Mouse (Mus musculus) heart, adult 2 months (tissue): ENCODE data around the gene Fbxo6. TPM values are rescaled to one million over a fixed set of nuclear protein-coding genes. Genes with fewer than 3 reads are reported as not detected.

Experiments
- DNase-seq, 2 experiments: peaks; one replicate each; pipeline ENCODE4 v3.0.0; 2021
- H3K27ac ChIP-seq: fragments of 200-600 bp; 2 replicates; pipeline ENCODE4 v1.8.1; 2022
- H3K27me3 ChIP-seq: fragments of 200-500 bp; 2 replicates; pipeline ENCODE4 v1.6.1; 2012; ENCODE audit warnings: mild to moderate bottlenecking, low read length, inconsistent platforms, mixed read lengths; ENCODE audit not compliant: control insufficient read depth, insufficient read depth
- H3K36me3 ChIP-seq: fragments of 200-500 bp; 2 replicates; pipeline ENCODE4 v1.6.1; 2012; ENCODE audit warnings: low read length, inconsistent platforms; ENCODE audit not compliant: control insufficient read depth, insufficient read depth
- H3K4me1 ChIP-seq: fragments of 200-500 bp; 2 replicates; pipeline ENCODE4 v1.6.1; 2011; ENCODE audit warnings: low read length; ENCODE audit not compliant: control insufficient read depth, insufficient read depth
- H3K4me3 ChIP-seq: fragments of 200-600 bp; 2 replicates; pipeline ENCODE4 v1.8.1; 2022
- H3K79me2 ChIP-seq: fragments of 200-500 bp; replicated peaks from 2 replicates; pipeline ENCODE4 v1.6.1; 2012; ENCODE audit warnings: mild to moderate bottlenecking, inconsistent platforms, low read length, moderate library complexity, mixed read lengths; ENCODE audit not compliant: control insufficient read depth, insufficient read depth
- H3K9ac ChIP-seq: fragments of 200-500 bp; 2 replicates; pipeline ENCODE4 v1.6.1; 2012; ENCODE audit warnings: low read depth, mild to moderate bottlenecking, control low read depth, inconsistent platforms, low read length, mixed read lengths
- CTCF ChIP-seq: fragments of 200-600 bp; IDR thresholded peaks from 2 replicates; pipeline ENCODE4 v1.8.1; 2022; ENCODE audit warnings: antibody characterized with exemption, mild to moderate bottlenecking, moderate library complexity
- EP300 ChIP-seq: fragments of 200-500 bp; IDR thresholded peaks from 2 replicates; pipeline ENCODE4 v1.6.1; 2011; ENCODE audit warnings: low read depth, low read length, control low read depth; ENCODE audit not compliant: insufficient read depth
- WGBS: fragments of 180-500 bp; shearing (Covaris S2); methylation state at CpG from one replicate; pipeline ENCODE4 v1.1.7; 2018; 5-methylcytosine and 5-hydroxymethylcytosine counted together
- intact Hi-C: fragments of 180-260 bp; cut with DNase I; formaldehyde crosslinking; loops from one replicate; pipeline ENCODE4 v1.15.1; 2025
- microRNA-seq, 2 experiments: library from miRNA; unstranded; fragments of <30 nt; microRNA quantifications; one replicate each; pipeline ENCODE4 v1.2.0; 2021
- polyA plus RNA-seq: library from polyadenylated mRNA; depleted of rRNA; stranded (reverse); fragments of >200 nt; gene quantifications from 2 replicates; pipeline ENCODE4 v1.2.3, GENCODE M21; 2012; rRNA removed
- total RNA-seq, 2 experiments: library from RNA; stranded (reverse); gene quantifications; 2 replicates each; pipeline ENCODE4 v1.2.3; 2021

Gene Fbxo6
- total and polyA plus RNA-seq, 3 experiments, result 36.0 to 68.6 (median 39.3) TPM

DNA sequence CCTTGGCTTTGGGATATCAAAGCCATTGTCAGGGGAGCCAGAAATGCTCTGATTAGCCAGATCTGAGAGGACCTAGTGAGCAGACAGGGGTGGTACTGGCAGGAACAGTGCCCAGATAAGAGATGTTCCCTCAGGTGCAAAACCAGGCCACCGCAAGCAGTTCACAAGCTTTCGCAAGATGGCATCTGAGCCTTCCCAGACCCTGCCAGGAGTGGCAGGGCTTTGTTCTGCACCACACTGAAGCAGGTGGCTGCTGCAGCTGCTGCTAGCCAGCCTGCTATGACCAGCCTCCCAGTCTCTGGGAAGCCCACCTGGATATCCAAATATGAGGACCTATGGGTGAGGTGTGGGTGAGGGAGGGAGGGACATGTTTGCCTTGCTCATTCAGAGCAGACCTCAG is 54.0 kb downstream of the Fbxo6 start:
- Histone ChIP-seq H3K27ac (no peak overlapping the region), H3K4me1 (no peaks in the 10 kb centered on the region), H3K4me3 (no peak overlapping the region), H3K9ac (no peak overlapping the region), H3K36me3 (no peaks in the 10 kb centered on the region), H3K27me3 (no peaks in the 10 kb centered on the region), H3K79me2 (no peaks in the 10 kb centered on the region)
- intact Hi-C loops, result no loop called here
- no peak for TF ChIP-seq CTCF
- no peak for TF ChIP-seq EP300
- no peak for DNase-seq
- 100% methylated on average over 2 of the region's 2 CpGs for WGBS

Small RNA genes within 50 kb of the gene (microRNA-seq; reads per million reads assigned to microRNA genes)
- gene Mir7022, result 0 reads per million in 2 experiments

Other genes with a start within 250 kb of the Fbxo6 start
- gene Mfn2, start 247.4 kb downstream of the Fbxo6 start, total RNA-seq, result 100 to 1,000 TPM; 626 to 697 TPM
- gene Mfn2, start 247.4 kb downstream of the Fbxo6 start, polyA plus RNA-seq, result 395 and 619 TPM in 2 replicates
- 10 to 100 TPM; 62.4 to 65.8 TPM for gene Plod1, start 215.4 kb downstream of the Fbxo6 start, total RNA-seq
- gene Plod1, start 215.4 kb downstream of the Fbxo6 start, polyA plus RNA-seq, result 88.6 and 123 TPM in 2 replicates
- 10 to 100 TPM; 38.9 to 41.9 TPM for gene 2510039O18Rik, start 211.2 kb downstream of the Fbxo6 start, total RNA-seq
- gene 2510039O18Rik, start 211.2 kb downstream of the Fbxo6 start, polyA plus RNA-seq, result 41.2 and 42.3 TPM in 2 replicates
- gene Nppb, start 166.4 kb downstream of the Fbxo6 start, total RNA-seq, result 100 to 1,000 TPM; 117 to 262 TPM
- 204 and 212 TPM in 2 replicates for gene Nppb, start 166.4 kb downstream of the Fbxo6 start, polyA plus RNA-seq
- 1,000 to 10,000 TPM; 1,237 to 1,820 TPM for gene Nppa, start 151.4 kb downstream of the Fbxo6 start, total RNA-seq
- gene Nppa, start 151.4 kb downstream of the Fbxo6 start, polyA plus RNA-seq, result 4,085 and 4,474 TPM in 2 replicates
- 1 to 10 TPM; 7.5 to 8.1 TPM for gene Clcn6, start 113.3 kb downstream of the Fbxo6 start, total RNA-seq
- gene Clcn6, start 113.3 kb downstream of the Fbxo6 start, polyA plus RNA-seq, result 8.9 and 9.0 TPM in 2 replicates
- 10 to 100 TPM in 1 of 2 experiments, 1 to 10 TPM in 1; 8.2 to 11.0 TPM for gene Mthfr, start 113.1 kb downstream of the Fbxo6 start, total RNA-seq
- 15.7 and 17.3 TPM in 2 replicates for gene Mthfr, start 113.1 kb downstream of the Fbxo6 start, polyA plus RNA-seq
- gene Agtrap, start 64.1 kb downstream of the Fbxo6 start, total RNA-seq, result 10 to 100 TPM; 38.3 to 47.1 TPM
- 26.8 and 40.2 TPM in 2 replicates for gene Agtrap, start 64.1 kb downstream of the Fbxo6 start, polyA plus RNA-seq
- 10 to 100 TPM; 11.0 to 13.8 TPM for gene Mad2l2, start 21.8 kb downstream of the Fbxo6 start, total RNA-seq
- 21.9 and 23.6 TPM in 2 replicates for gene Mad2l2, start 21.8 kb downstream of the Fbxo6 start, polyA plus RNA-seq
- under 1 TPM in 1 of 2 experiments, not detected in 1; 0.41 TPM for gene Draxin, start 21.4 kb downstream of the Fbxo6 start, total RNA-seq
- gene Draxin, start 21.4 kb downstream of the Fbxo6 start, polyA plus RNA-seq, result 0.29 and 0.32 TPM in 2 replicates
- gene Fbxo44, start 8.3 kb upstream of the Fbxo6 start, total RNA-seq, result 10 to 100 TPM; 19.7 to 26.7 TPM
- gene Fbxo44, start 8.3 kb upstream of the Fbxo6 start, polyA plus RNA-seq, result 18.7 and 35.0 TPM in 2 replicates
- gene Fbxo2, start 8.5 kb upstream of the Fbxo6 start, total RNA-seq, result under 1 TPM in 1 of 2 experiments, not detected in 1; 0.31 TPM
- gene Fbxo2, start 8.5 kb upstream of the Fbxo6 start, polyA plus RNA-seq, result 0.47 and 0.59 TPM in 2 replicates
- gene Disp3, start 135.8 kb upstream of the Fbxo6 start, total RNA-seq, result not detected
- not detected in 2 replicates for gene Disp3, start 135.8 kb upstream of the Fbxo6 start, polyA plus RNA-seq